Mouse (Mus musculus): Measurements from ENCODE around the gene Rnf216. TPM values are rescaled to one million over a fixed set of nuclear protein-coding genes. Genes with fewer than 3 reads are reported as not detected.
A peak's percentile ranks its signal among the peaks of the same experiment; 100 is the strongest.

Gene Rnf216
- polyA plus RNA-seq, 1 experiment from 2014 or later: 13.5 TPM

GRCm38 (mm10) chr5:143103231-143103630 is 9.6 kb downstream of the Rnf216 start:
- no peak for DNase-seq (ENCODE audit: low spot score)

DNA sequence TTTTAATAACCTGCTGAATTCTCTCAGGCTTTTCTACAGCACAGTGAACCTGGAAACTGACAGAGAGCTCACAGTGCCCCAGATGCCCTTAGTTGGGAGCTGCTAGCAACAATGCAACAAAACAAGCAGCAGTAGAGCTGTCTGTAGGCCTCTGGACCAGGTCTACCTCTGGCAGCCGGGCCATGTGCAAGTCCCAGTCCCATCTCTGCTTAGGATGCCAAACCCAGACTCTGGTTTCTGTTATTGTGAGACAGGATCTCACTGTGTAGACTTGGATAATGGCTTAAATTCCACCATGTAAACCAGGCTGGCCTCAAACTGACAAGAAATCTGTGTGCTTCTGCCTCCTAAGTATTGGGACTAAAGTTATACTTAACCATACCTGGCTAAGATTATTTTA is 11.2 kb downstream of the Rnf216 start:
- DNase-seq (ENCODE audit: low spot score): no peak

- DNase-seq (ENCODE audit: low spot score): no peak
These were observed 17.5 kb downstream of the Rnf216 start for GRCm38 (mm10) chr5:143095256-143095655.

DNA sequence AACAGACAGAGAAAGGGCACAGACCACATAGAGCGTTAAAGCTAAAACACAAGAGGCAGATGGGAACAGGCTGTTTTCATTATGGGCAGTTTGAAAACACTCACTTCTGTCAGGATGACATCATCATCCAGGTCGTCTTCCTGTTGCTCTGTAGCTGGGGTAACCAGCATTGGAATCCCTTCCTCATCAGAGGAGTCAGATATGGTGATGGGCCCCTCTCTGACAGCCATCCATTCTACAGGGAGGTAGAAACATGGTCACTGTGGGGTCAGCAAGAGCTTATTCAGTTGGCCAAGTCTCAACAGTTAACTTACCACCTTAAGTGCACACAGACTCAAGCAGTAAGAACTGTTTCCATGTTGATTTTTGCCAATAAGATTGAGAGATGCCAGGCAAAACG is 19.9 kb downstream of the Rnf216 start:
- DNase-seq (ENCODE audit: low spot score): no peak

GRCm38 (mm10) chr5:143084898-143085297 is 27.9 kb downstream of the Rnf216 start:
- DNase-seq (ENCODE audit: low spot score): peak; percentile 36

DNA sequence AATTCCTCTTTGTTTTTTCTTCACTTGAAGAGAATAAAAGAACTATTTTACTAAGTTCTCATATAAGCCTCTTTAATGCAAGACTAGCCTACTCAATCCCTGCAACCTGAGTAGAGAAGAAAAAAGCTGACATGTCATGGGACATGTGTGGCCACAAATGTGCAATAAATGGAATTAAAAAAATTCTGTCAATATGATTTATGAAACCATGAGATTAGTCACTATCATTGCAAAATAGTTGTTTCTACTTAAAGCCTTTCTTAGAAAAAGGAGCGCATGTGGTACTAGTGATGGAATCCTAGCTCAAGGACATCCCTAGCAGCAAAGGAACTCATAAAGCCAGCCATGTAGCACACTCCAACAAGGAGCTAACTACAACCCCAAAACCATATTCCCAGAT is 33.0 kb downstream of the Rnf216 start:
- no peak for DNase-seq (ENCODE audit: low spot score)

GRCm38 (mm10) chr5:143076603-143077143 is 36.1 kb downstream of the Rnf216 start:
- DNase-seq (ENCODE audit: low spot score): no peak

DNA sequence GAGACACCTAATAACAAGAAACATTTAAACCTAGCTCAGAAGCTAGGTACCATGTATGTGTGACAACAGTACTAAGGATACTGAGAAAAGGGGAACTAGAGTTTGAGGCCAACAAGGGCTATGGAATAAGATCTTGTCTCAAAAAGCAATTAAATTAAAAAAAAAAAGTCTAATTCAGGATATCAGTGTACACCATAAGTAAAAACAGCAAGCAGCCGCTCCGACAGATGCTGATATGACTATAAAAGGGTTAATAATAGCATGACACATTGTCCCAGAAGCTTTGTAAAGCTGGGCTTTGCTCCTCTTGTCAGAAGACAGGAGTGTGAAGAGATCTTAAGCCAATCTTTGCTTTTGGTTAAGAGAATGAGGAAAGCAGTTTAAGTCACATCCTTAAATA is 36.8 kb downstream of the Rnf216 start:
- DNase-seq (ENCODE audit: low spot score): no peak

DNA sequence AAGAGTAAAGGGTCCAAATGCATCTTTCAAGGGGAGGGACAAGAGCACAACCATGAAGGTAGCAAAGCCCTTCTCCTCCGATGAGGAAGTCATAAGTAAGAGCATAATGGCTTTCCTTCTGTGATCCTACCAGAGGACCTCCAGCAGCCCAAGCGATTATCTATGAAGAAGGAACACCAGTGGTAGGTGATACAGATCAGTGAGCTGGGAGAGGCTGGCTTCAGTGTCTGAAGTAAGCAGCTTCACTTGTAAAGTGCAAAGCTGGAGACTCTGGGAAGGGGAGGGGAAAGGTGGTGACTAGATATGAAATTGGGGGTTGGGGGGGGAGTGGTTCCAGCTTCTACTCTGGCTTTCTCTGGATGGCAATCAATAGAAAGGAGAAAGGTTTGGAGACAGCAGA is 43.7 kb downstream of the Rnf216 start:
- DNase-seq (ENCODE audit: low spot score): no peak

- DNase-seq (ENCODE audit: low spot score): no peak
These were observed 44.4 kb downstream of the Rnf216 start for GRCm38 (mm10) chr5:143068382-143068781.

- peak; percentile 76 for DNase-seq (ENCODE audit: low spot score)
These were observed 46.2 kb downstream of the Rnf216 start for GRCm38 (mm10) chr5:143066551-143066958.

GRCm38 (mm10) chr5:143066096-143066495 is 46.7 kb downstream of the Rnf216 start:
- DNase-seq (ENCODE audit: low spot score): no peak

DNA sequence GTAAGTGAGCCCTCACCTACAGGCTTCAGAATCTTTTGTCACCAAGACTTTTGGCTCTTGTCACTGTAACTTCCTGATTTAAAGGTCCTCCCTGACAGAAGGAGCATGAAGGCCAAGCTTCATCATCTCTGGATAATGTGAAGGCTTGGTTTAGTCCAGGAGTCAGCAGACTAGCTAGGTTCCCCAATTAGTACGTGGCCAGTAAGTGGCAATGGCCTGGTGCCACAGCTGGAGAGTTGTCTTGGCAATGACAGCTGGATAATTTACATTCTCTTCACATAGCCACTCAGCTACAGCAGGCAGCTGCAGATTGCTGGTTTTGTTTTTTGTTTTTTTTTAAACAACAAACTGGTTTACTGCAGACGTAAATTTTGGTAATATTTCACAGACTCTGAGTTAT is 47.6 kb downstream of the Rnf216 start:
- no peak for DNase-seq (ENCODE audit: low spot score)

DNA sequence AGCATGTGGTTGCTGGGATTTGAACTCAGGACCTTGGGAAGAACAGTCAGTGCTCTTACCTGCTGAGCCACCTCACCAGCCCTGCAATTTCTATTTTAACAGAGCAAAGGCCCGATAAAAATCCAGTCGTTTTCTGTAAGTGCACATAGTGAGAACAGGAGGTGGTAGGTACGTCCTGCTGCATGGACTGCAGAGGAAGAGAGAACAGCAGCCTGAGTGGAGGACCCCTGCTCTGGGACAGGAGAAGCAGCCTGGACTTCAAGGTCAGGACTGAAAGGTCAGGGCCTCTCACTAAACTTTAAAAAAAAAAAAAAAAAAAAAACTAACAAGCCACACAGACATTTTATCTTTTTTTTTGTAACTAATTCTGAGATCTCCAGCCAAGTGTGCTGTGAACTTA is 50.5 kb downstream of the Rnf216 start:
- no peak for DNase-seq (ENCODE audit: low spot score)

GRCm38 (mm10) chr5:143061511-143061910 is 51.3 kb downstream of the Rnf216 start:
- no peak for DNase-seq (ENCODE audit: low spot score)

DNA sequence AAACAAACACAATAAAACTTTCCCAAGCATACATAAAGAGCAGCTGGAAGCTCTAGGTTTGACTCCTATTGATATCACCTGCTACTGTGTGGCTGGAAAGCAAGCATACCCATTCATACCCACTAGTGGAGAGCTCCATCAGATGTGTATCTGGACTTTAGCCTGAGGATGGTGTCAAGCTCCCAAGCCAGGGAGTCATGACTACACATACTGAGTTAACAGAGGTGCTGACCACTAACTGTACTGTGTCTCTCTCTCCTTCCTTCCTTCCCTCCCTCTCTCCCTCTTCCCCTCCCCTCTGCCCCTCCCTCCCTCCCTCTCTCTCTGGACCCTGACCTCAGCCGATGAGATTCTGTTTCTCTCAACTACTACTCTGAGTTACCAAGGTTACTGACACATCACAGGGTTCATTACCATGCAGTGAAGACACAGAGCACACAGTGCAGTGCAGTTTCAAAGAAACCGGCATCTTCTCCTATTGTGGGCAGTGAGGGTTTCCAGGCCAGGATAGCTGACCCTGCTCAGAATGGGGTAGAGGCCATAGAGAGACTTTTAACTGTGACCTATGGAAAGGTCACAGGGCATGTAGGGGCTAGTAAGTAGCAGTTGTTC is 51.9 kb downstream of the Rnf216 start:
- no peak for DNase-seq (ENCODE audit: low spot score)

DNA sequence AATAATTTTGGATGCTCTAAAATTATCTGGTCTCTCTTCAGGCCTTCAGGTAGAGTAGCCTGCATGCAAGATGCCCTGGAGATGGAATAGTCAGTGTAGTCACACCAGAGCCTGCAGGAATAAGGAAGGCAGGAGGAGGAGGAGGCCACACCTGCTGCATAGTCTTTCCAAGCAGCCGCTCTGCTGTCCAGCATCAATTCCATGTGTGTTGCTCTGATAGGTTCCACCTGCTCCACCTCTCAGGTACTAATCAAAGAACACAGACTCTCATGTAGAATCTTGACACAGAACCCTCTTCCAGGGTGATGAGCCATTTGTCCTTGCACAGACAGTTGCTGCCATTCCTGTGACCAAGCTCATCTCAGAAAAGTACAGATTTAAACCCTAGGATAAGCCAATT is 52.8 kb downstream of the Rnf216 start:
- no peak for DNase-seq (ENCODE audit: low spot score)

GRCm38 (mm10) chr5:143059182-143059581 is 53.6 kb downstream of the Rnf216 start:
- no peak for DNase-seq (ENCODE audit: low spot score)

DNA sequence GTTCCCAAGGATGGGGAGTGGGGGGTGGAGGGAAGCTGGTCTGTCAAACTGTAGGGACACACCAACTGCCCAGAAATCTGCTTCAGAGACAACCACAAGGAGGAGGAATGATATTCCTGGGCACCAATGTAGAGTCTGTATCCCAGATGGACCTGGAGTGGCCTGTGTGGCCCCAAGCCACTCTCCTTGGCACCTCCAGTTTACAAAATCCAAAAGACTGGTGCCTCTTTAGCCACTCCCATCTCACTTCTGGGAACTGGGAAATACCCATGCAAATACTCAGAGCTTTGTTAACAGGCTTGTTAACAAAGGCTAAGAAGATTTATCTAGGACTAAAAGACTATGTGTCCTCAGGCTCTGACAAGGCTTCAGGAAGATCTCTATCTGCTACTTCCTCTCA is 54.1 kb downstream of the Rnf216 start:
- DNase-seq (ENCODE audit: low spot score): no peak

- DNase-seq (ENCODE audit: low spot score): no peak
These were observed 54.6 kb downstream of the Rnf216 start for GRCm38 (mm10) chr5:143058208-143058607.

DNA sequence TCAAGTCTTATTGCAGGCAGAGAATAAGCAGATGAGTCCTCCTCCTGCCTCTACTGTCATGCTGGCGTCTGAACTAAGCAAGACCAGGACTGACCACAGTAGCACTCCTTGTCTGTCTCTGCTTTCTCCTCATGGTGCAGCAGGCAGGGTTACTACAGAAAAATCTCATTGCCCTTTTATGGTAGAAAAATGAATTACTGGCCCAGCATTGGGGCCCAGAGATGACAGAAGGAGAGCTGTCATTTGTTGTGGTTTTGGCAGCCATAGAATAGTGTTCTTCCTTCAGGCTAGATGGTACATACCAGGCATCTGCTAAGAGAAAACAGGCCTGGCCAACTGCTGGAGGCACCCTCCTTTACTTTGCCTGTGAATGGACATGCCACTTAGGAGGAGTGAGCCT is 55.0 kb downstream of the Rnf216 start:
- DNase-seq (ENCODE audit: low spot score): no peak

DNA sequence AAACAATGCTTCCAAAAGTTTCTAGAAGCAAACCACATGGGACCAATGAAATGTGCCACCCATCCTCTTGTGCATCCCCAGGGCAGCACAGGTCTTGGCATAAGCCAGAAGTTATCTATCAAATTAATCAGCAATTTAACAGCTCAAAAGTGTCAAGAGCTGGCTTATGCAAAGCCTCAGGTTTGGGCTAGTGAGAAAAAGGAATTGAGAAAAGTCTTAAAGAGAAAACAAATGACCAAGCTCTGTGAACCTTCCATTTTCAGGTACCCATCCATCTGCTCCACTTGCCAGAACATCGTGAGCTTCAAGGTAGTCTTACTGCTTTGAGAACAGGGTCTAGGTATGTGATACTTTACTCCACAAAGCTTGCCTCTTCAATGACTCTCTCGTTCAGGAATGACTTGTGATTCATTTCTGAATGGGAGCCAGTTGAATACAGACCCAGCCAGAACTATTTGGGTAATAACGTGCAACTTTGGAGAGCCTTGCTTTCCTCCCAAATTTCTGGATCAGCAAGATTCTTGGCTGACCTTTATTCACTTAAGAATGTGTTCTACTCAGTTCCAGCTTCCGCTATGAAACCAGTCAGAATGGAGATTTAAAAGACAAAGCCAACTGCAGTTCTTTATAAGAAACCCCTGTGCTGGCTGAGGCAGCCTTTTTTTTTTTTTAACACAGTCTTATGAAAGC is 56.5 kb downstream of the Rnf216 start:
- DNase-seq (ENCODE audit: low spot score): no peak

DNA sequence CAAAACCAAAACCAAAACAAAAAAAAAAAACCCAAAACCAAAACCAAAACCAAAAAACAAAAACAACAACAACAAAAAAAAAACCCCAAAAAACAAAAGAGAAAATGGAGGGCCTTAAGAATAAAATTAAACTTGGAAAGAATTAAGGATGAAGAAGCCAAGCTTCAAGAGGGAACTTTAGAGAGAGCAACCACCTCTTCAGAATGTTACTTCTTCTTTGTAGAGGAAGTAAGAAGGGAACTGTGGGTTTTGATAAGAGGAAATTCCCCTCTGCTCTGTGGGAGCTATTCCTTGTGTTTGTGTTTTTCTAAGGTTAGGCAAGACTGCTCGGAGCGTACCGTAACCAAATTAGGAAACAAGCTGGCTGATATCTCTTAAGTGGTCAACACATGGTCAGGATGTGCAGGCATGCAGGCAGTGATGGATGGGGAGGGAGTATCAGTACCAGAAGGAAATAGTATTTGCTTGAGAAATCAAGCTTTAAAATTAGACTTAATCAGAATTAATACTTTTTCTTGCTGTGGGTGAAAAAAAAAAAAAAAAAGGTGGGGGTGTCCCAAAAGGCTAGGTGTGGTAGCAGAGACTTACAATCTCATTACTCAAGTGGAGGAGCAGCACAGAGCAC is 57.2 kb downstream of the Rnf216 start:
- no peak for DNase-seq (ENCODE audit: low spot score)
